In the genomic region with DNA sequence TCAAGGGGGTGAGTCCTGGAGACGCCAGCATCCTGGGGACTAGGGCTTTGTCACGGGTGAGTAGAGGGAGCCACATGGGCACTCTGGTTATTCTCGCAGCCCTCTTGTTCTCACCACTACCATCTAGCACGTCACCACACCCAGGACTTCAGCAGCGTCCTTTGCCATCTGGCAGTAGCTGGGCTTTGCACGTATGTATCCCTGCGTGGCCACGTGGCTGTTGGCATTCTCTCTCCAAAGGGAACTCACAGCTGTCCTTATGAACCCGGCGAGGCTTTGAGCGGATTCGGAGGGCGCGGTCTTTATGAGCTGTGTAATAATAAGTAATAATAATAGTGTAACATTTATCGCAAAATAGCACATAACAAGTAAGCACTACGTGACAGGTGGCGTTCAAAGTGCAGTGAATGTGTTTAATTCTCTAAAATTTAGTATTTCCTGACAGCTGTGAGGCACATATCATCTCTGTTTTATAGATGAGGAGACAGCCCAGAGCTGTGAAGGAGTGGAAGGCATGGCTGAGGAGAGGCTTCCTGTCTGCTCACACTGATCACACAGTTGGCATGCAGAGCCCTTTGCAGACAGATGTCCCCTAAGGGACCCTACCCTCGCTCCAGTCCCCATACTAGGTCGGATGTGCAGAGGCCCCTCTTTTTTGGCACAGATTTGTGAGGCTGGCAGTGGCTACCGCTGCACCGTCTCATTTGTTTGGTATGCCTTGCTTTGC, we compare ENCODE assay signal across 21 mouse cellular contexts. TPM values are rescaled to one million over a fixed set of nuclear protein-coding genes. Genes with fewer than 3 reads are reported as not detected.
A peak's percentile ranks its signal among the peaks of the same experiment; 100 is the strongest.
DNase-seq lines count a peak whose midpoint lies in the region; ATAC-seq and TF ChIP-seq lines count a peak whose summit lies in the region.
"Had no signal": no experiment of that assay in that cellular context is flagged by ENCODE, and none has a peak within 500 bp of the region (broad histone marks: within the 10 kb centered on the region; RNA-seq: fewer than 3 reads in every experiment).

No protein-coding gene starts in this region.

- no peaks in the 10 kb centered on the region for H3K36me3 ChIP-seq in forebrain, postnatal 0 days (ENCODE audit: insufficient read depth)
- no peaks in the 10 kb centered on the region for H3K36me3 ChIP-seq in forebrain, embryonic 10.5 days (replicated peaks)
- H3K36me3 ChIP-seq in limb, embryonic 14.5 days (ENCODE audit: control insufficient read depth, insufficient read depth, low read length) = no peaks in the 10 kb centered on the region
- no peaks in the 10 kb centered on the region for H3K36me3 ChIP-seq in limb, embryonic 10.5 days
- H3K36me3 ChIP-seq in hindbrain, postnatal 0 days (ENCODE audit: insufficient read depth, low read length) = no peaks in the 10 kb centered on the region
- no peaks in the 10 kb centered on the region for H3K36me3 ChIP-seq in limb, embryonic 15.5 days
- H3K36me3 ChIP-seq: embryonic facial prominence, embryonic 13.5 days; liver, embryonic 13.5 days; lung, embryonic 15.5 days; stomach, embryonic 15.5 days had no signal

- no peak overlapping the region for H3K27ac ChIP-seq in forebrain, postnatal 0 days (ENCODE audit: low read depth, low read length)
- no peak overlapping the region for H3K27ac ChIP-seq in forebrain, embryonic 10.5 days
- no peak overlapping the region for H3K27ac ChIP-seq in limb, embryonic 14.5 days (replicated peaks; ENCODE audit: low read depth, low read length)
- H3K27ac ChIP-seq in limb, embryonic 10.5 days = no peak overlapping the region
- no peak overlapping the region for H3K27ac ChIP-seq in hindbrain, postnatal 0 days
- H3K27ac ChIP-seq in limb, embryonic 15.5 days = 0 out of 2 replicates have a peak overlapping the region, but pooled peaks have one; percentile 17
- H3K27ac ChIP-seq: embryonic facial prominence, embryonic 13.5 days; left cerebral cortex, adult 2 months; liver, embryonic 13.5 days; lung, embryonic 15.5 days; stomach, embryonic 15.5 days had no signal

- no peaks in the 10 kb centered on the region for H3K4me1 ChIP-seq in forebrain, postnatal 0 days (ENCODE audit: insufficient read depth)
- H3K4me1 ChIP-seq in forebrain, embryonic 10.5 days = no peaks in the 10 kb centered on the region
- peaks cover 5% of the 10 kb centered on the region; the same call in 1 of the 2 replicates for H3K4me1 ChIP-seq in limb, embryonic 14.5 days (ENCODE audit: control insufficient read depth, insufficient read depth, low read length)
- no peaks in the 10 kb centered on the region for H3K4me1 ChIP-seq in limb, embryonic 10.5 days
- no peaks in the 10 kb centered on the region for H3K4me1 ChIP-seq in hindbrain, postnatal 0 days (ENCODE audit: insufficient read depth, low read length)
- peaks cover 10% of the 10 kb centered on the region for H3K4me1 ChIP-seq in limb, embryonic 15.5 days
- H3K4me1 ChIP-seq: embryonic facial prominence, embryonic 13.5 days; liver, embryonic 13.5 days; lung, embryonic 15.5 days had no signal

- no peaks in the 10 kb centered on the region for H3K9me3 ChIP-seq in forebrain, postnatal 0 days (ENCODE audit: low read length)
- H3K9me3 ChIP-seq in forebrain, embryonic 10.5 days = no peaks in the 10 kb centered on the region
- H3K9me3 ChIP-seq in limb, embryonic 14.5 days (ENCODE audit: control insufficient read depth, low read length) = no peaks in the 10 kb centered on the region
- H3K9me3 ChIP-seq in limb, embryonic 10.5 days (replicated peaks) = no peaks in the 10 kb centered on the region
- H3K9me3 ChIP-seq in hindbrain, postnatal 0 days (ENCODE audit: low read length) = no peaks in the 10 kb centered on the region
- H3K9me3 ChIP-seq in limb, embryonic 15.5 days = no peaks in the 10 kb centered on the region
- H3K9me3 ChIP-seq: embryonic facial prominence, embryonic 13.5 days; liver, embryonic 13.5 days; lung, embryonic 15.5 days; stomach, embryonic 15.5 days had no signal

- no peak overlapping the region for H3K4me3 ChIP-seq in forebrain, postnatal 0 days (ENCODE audit: low read depth, low read length)
- no peak overlapping the region for H3K4me3 ChIP-seq in forebrain, embryonic 10.5 days
- H3K4me3 ChIP-seq in limb, embryonic 14.5 days (replicated peaks; ENCODE audit: low read length) = no peak overlapping the region
- no peak overlapping the region for H3K4me3 ChIP-seq in limb, embryonic 10.5 days
- no peak overlapping the region for H3K4me3 ChIP-seq in hindbrain, postnatal 0 days (ENCODE audit: low read length)
- H3K4me3 ChIP-seq in limb, embryonic 15.5 days = no peak overlapping the region
- H3K4me3 ChIP-seq: embryonic facial prominence, embryonic 13.5 days; left cerebral cortex, adult 2 months; liver, embryonic 13.5 days; lung, embryonic 15.5 days; stomach, embryonic 15.5 days had no signal

- no peak for TF ChIP-seq CTCF in forebrain, postnatal 0 days (IDR thresholded peaks at IDR 0.05; ENCODE audit: low read depth)
- TF ChIP-seq CTCF in hindbrain, postnatal 0 days (IDR thresholded peaks at IDR 0.05; ENCODE audit: low read depth) = no peak

- no peak overlapping the region for H3K9ac ChIP-seq in forebrain, postnatal 0 days
- H3K9ac ChIP-seq in limb, embryonic 14.5 days (ENCODE audit: low read depth, low read length, severe bottlenecking) = no peak overlapping the region
- no peak overlapping the region for H3K9ac ChIP-seq in hindbrain, postnatal 0 days (replicated peaks; ENCODE audit: low read length)
- no peak overlapping the region for H3K9ac ChIP-seq in limb, embryonic 15.5 days
- H3K9ac ChIP-seq: embryonic facial prominence, embryonic 13.5 days; liver, embryonic 13.5 days; lung, embryonic 15.5 days; stomach, embryonic 15.5 days had no signal

- no peak for DNase-seq in forebrain, postnatal 0 days
- no peak for DNase-seq in forebrain, embryonic 10.5 days (ENCODE audit: extremely low spot score, low spot score)
- DNase-seq in limb, embryonic 14.5 days (ENCODE audit: low spot score) = peak; percentile 25
- DNase-seq in limb, embryonic 10.5 days (ENCODE audit: low spot score) = no peak
- peak; percentile 31 for DNase-seq in hindbrain, postnatal 0 days (ENCODE audit: low spot score)
- DNase-seq in testis, postnatal 10 days (ENCODE audit: low spot score) = no peak
- DNase-seq: adrenal gland, adult 8-10 months; cerebellum, adult 9-11 months; gastrocnemius, postnatal 36 days; heart, postnatal 10 days; kidney, adult 9 months; kidney, postnatal 25 days; liver, embryonic 13.5 days; right cerebral cortex, postnatal 25 days; thymus, adult 2 months had no signal

- ATAC-seq in forebrain, postnatal 0 days = peak; percentile 32; the same call in 1 of the 2 replicates
- peak; percentile 47 for ATAC-seq in limb, embryonic 14.5 days (ENCODE audit: low FRiP score, low read depth)
- ATAC-seq in hindbrain, postnatal 0 days = 0 out of 2 replicates have a peak, but pooled peaks have one; percentile 29
- no peak for ATAC-seq in limb, embryonic 15.5 days (ENCODE audit: insufficient number of reproducible peaks, low FRiP score, low TSS enrichment, low read depth)

- no peak for TF ChIP-seq POLR2A in limb, embryonic 14.5 days (IDR thresholded peaks at IDR 0.05; ENCODE audit: borderline replicate concordance, extremely low read depth, insufficient read depth, insufficient read length)

- no peaks in the 10 kb centered on the region for H3K27me3 ChIP-seq in forebrain, postnatal 0 days (ENCODE audit: insufficient read depth, low read length)
- H3K27me3 ChIP-seq in forebrain, embryonic 10.5 days (ENCODE audit: poor library complexity, severe bottlenecking) = no peaks in the 10 kb centered on the region
- no peaks in the 10 kb centered on the region for H3K27me3 ChIP-seq in limb, embryonic 14.5 days (ENCODE audit: control insufficient read depth, insufficient read depth, low read length)
- no peaks in the 10 kb centered on the region for H3K27me3 ChIP-seq in limb, embryonic 10.5 days (ENCODE audit: low read depth, poor library complexity, severe bottlenecking)
- no peaks in the 10 kb centered on the region for H3K27me3 ChIP-seq in hindbrain, postnatal 0 days (ENCODE audit: insufficient read depth, low read length)
- H3K27me3 ChIP-seq in limb, embryonic 15.5 days = no peaks in the 10 kb centered on the region
- H3K27me3 ChIP-seq: embryonic facial prominence, embryonic 13.5 days; liver, embryonic 13.5 days; lung, embryonic 15.5 days; stomach, embryonic 15.5 days had no signal

- no peak overlapping the region for H3K4me2 ChIP-seq in forebrain, postnatal 0 days (ENCODE audit: low read depth)
- H3K4me2 ChIP-seq in limb, embryonic 14.5 days (replicated peaks; ENCODE audit: low read depth, low read length, severe bottlenecking) = no peak overlapping the region
- no peak overlapping the region for H3K4me2 ChIP-seq in hindbrain, postnatal 0 days (ENCODE audit: low read depth, low read length)
- no peak overlapping the region for H3K4me2 ChIP-seq in limb, embryonic 15.5 days
- H3K4me2 ChIP-seq: embryonic facial prominence, embryonic 13.5 days; liver, embryonic 13.5 days; lung, embryonic 15.5 days; midbrain, embryonic 11.5 days; stomach, embryonic 15.5 days had no signal

- WGBS in forebrain, postnatal 0 days = 63% methylated on average over 21 of the region's 21 CpGs
- 90% methylated on average over 21 of the region's 21 CpGs for WGBS in forebrain, embryonic 10.5 days
- 65% methylated on average over 21 of the region's 21 CpGs for WGBS in limb, embryonic 14.5 days
- WGBS in limb, embryonic 10.5 days = 90% methylated on average over 21 of the region's 21 CpGs
- 59% methylated on average over 21 of the region's 21 CpGs for WGBS in hindbrain, postnatal 0 days
- 47% methylated on average over 21 of the region's 21 CpGs for WGBS in limb, embryonic 15.5 days

RNA-seq across cellular contexts. Expression of a gene that starts 20.5 kb away (rescaled TPM):
- 1.1 and 2.1 TPM in 2 replicates for total RNA-seq in forebrain, postnatal 0 days (2014; rRNA removed)
- polyA plus RNA-seq in forebrain, postnatal 0 days (2015; fragmentation: Nextera tagmentation; extraction: Ambion mirVana) = 1.1 and 1.4 TPM in 2 replicates
- polyA plus RNA-seq in forebrain, embryonic 10.5 days (2016; fragmentation: Nextera tagmentation; extraction: Ambion mirVana) = 0.77 and 1.1 TPM in 2 replicates
- 0.97 and 1.2 TPM in 2 replicates for polyA plus RNA-seq in limb, embryonic 14.5 days (2012; rRNA removed)
- polyA plus RNA-seq in limb, embryonic 14.5 days (2014; fragmentation: Nextera tagmentation; extraction: Ambion mirVana) = 0.94 and 1.00 TPM in 2 replicates
- 0.44 and 0.60 TPM in 2 replicates for polyA plus RNA-seq in limb, embryonic 10.5 days (2016; fragmentation: Nextera tagmentation; extraction: Ambion mirVana)
- 1.6 and 2.0 TPM in 2 replicates for total RNA-seq in hindbrain, postnatal 0 days (2014; rRNA removed)
- polyA plus RNA-seq in hindbrain, postnatal 0 days (2015; fragmentation: Nextera tagmentation; extraction: Ambion mirVana) = 1.2 and 1.3 TPM in 2 replicates
- polyA plus RNA-seq in limb, embryonic 15.5 days (2015; fragmentation: Nextera tagmentation; extraction: Ambion mirVana) = 0.72 and 1.1 TPM in 2 replicates

Comparison
In these comparisons a context has a peak if more than half of its experiments do, and no peak if none do; other contexts are left out.
1. DNase-seq: peak in limb, embryonic 14.5 days (single experiment) and hindbrain, postnatal 0 days (single experiment); none in forebrain, postnatal 0 days (single experiment), forebrain, embryonic 10.5 days (single experiment), limb, embryonic 10.5 days (single experiment) and testis, postnatal 10 days (single experiment).